Mouse (Mus musculus) megakaryocyte, embryonic 14.5 days (primary cell): ENCODE data around the gene 1700013H16Rik. TPM values are rescaled to one million over a fixed set of nuclear protein-coding genes. Genes with fewer than 3 reads are reported as not detected.

Experiments
- H3K27me3 ChIP-seq: replicated peaks from 2 replicates; pipeline ENCODE3; 2012; ENCODE audit warnings: inconsistent platforms
- H3K36me3 ChIP-seq: replicated peaks from 2 replicates; pipeline ENCODE3; 2012; ENCODE audit warnings: low read length, inconsistent platforms, mixed read lengths
- H3K4me1 ChIP-seq: 2 replicates; pipeline ENCODE4 v1.6.1; 2012; ENCODE audit warnings: inconsistent platforms
- H3K4me3 ChIP-seq: replicated peaks from 2 replicates; pipeline ENCODE3; 2012; ENCODE audit warnings: moderate library complexity, mild to moderate bottlenecking, inconsistent platforms
- H3K9me3 ChIP-seq: 2 replicates; pipeline ENCODE4 v1.6.1; 2012; ENCODE audit warnings: inconsistent platforms
- FLI1 ChIP-seq: IDR thresholded peaks from 2 replicates; pipeline ENCODE4 v1.6.1; 2012; ENCODE audit warnings: low read length, inconsistent platforms, mixed read lengths
- GATA1 ChIP-seq: IDR thresholded peaks from 3 replicates; pipeline ENCODE4 v1.6.1; 2012; ENCODE audit warnings: mixed read lengths, low read length, inconsistent platforms, borderline replicate concordance
- polyA plus RNA-seq: library from polyadenylated mRNA; stranded (reverse); fragments of >175 nt; gene quantifications from 2 replicates; pipeline ENCODE4 v1.2.3, GENCODE M21; 2012; ENCODE audit warnings: low replicate concordance; ENCODE audit not compliant: insufficient read depth

Gene 1700013H16Rik
- polyA plus RNA-seq, 1 experiment: not detected

DNA sequence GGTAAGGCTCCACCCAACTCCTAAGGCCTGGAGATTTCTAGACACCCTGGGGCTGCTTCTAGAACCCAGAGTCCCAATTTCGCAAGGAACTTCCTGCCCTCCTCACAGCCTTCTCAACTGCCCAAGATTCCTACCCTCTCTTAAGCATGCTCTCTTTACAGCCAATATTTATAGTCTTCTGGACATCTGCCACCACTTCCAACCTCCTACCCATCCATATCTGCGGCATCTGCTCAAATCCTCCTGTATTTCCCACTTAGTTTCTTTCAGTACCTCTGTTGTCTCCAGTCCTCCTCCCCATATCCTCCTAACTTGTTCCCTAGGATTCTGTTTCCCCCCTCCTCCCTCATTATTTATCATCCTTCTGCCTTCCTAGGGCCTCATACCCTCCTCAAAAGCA lies 58.4 kb downstream of the 1700013H16Rik start:
- H3K27me3 ChIP-seq: peaks cover 30% of the 10 kb centered on the region
- H3K4me3 ChIP-seq: no peak overlapping the region
- no peaks in the 10 kb centered on the region for H3K4me1 ChIP-seq
- H3K9me3 ChIP-seq: peaks cover 7% of the 10 kb centered on the region
- H3K36me3 ChIP-seq: no peaks in the 10 kb centered on the region
- TF ChIP-seq FLI1 (no peak), GATA1 (no peak)

DNA sequence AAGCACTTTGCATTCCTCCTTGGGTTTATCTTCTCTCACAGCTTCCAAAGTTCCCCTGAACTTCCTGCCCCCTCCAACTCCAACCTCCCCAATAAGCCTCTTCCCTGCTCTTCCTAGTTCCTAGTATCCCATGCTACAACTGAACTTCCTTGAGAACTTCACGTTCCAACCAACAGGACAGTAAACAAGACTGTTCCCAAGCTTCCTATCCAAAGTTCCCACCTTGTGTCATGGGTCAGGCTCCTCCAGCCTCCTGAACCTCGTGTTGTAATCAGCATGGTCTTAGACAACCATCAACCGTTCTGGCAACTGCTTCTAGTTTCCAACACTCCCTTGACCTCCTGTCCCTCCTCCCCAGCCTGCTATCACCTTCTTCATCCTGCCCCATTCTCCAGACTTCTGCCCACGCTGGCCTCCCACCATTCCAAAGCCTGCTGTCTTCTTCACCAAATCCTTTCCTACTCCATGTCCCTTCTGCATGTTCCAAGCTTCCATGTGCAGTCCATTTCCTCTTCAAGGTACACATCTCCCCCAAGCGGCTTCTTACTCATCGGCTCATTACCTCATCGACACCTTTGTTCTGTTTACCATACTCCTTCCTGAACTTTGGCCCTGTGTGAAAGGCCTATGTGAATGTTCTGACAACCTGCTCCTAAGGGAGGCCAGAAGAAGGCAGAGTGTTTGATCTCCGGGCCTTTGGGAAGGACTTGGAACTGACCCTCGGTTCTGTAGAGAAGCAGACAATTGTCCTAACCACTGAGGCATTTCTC lies 63.4 kb downstream of the 1700013H16Rik start:
- Histone ChIP-seq H3K4me3 (no peak overlapping the region), H3K4me1 (no peaks in the 10 kb centered on the region), H3K9me3 (0 out of 2 replicates have a peak, but pooled peaks cover 4% of the 10 kb centered on the region), H3K27me3 (peaks cover 32% of the 10 kb centered on the region), H3K36me3 (no peaks in the 10 kb centered on the region)
- no peak for TF ChIP-seq FLI1
- TF ChIP-seq GATA1: no peak

DNA sequence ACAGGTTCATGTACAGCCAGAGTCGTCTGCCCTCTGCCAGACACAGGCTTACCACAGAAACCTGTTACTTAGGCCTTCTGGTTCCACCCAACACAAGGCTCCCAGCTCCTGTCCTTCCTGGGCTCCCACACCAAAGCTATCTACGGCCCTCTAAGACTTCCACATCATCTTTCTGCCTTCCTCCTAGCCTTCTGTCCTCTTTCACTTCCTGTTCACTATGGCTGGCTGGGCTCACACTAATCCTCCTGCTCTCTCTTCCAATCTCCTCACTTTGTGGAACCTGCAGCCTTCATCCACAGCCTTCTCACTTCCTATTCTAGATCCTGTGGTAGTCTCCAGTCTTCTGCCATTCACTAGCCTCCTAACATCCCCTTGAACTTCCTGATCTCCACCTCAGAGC lies 64.5 kb downstream of the 1700013H16Rik start:
- TF ChIP-seq GATA1 (no peak), FLI1 (no peak)
- Histone ChIP-seq H3K9me3 (0 out of 2 replicates have a peak, but pooled peaks cover 4% of the 10 kb centered on the region), H3K4me3 (no peak overlapping the region), H3K27me3 (peaks cover 29% of the 10 kb centered on the region), H3K4me1 (no peaks in the 10 kb centered on the region), H3K36me3 (no peaks in the 10 kb centered on the region)

Other genes starting within 250 kb of the 1700013H16Rik start
- gene Rtl8c, start 149.8 kb downstream of the 1700013H16Rik start, polyA plus RNA-seq: 2.2 and 8.3 TPM in 2 replicates
- not detected in 2 replicates for gene Gm14597, start 148.9 kb downstream of the 1700013H16Rik start, polyA plus RNA-seq
- 7.9 and 14.8 TPM in 2 replicates for gene Rtl8a, start 114.1 kb downstream of the 1700013H16Rik start, polyA plus RNA-seq
- 4.9 and 25.8 TPM in 2 replicates for gene Rtl8b, start 87.4 kb downstream of the 1700013H16Rik start, polyA plus RNA-seq
- not detected in 2 replicates for gene 4930502E18Rik, start 33.0 kb downstream of the 1700013H16Rik start, polyA plus RNA-seq
- not detected in 2 replicates for gene Zfp36l3, start 18.6 kb upstream of the 1700013H16Rik start, polyA plus RNA-seq
- gene Xlr, start 39.9 kb upstream of the 1700013H16Rik start, polyA plus RNA-seq: not detected in 2 replicates